Mouse (Mus musculus) lung, postnatal 0 days (tissue): Measurements from ENCODE around the gene Fam196b. TPM values are rescaled to one million over a fixed set of nuclear protein-coding genes. Genes with fewer than 3 reads are reported as not detected.

Source experiments
- ATAC-seq: fragments of 200-750 bp; cut with Nextera tagmentation; 2 replicates; pipeline ENCODE4 v1.8.0; 2017; ENCODE audit warnings: moderate library complexity
- DNase-seq: peaks from one replicate; pipeline ENCODE4 v3.0.0-alpha.2; 2016; ENCODE audit warnings: low spot score
- H3K27ac ChIP-seq: fragments of 300-500 bp; sonication (generic); 2 replicates; pipeline ENCODE4 v1.5.1; 2014; ENCODE audit warnings: antibody characterized with exemption, mild to moderate bottlenecking, low read length, mixed read lengths
- H3K27me3 ChIP-seq: fragments of 300-500 bp; sonication (generic); replicated peaks from 2 replicates; pipeline ENCODE4 v1.6.1; 2014; ENCODE audit warnings: low read length, mixed read lengths; ENCODE audit not compliant: insufficient read depth
- H3K36me3 ChIP-seq: fragments of 300-500 bp; sonication (generic); 2 replicates; pipeline ENCODE4 v1.6.1; 2014; ENCODE audit warnings: low read length, mixed read lengths; ENCODE audit not compliant: insufficient read depth
- H3K4me1 ChIP-seq: fragments of 300-500 bp; sonication (generic); 2 replicates; pipeline ENCODE4 v1.6.1; 2014; ENCODE audit warnings: antibody characterized with exemption, low read depth, low read length, mixed read lengths; ENCODE audit not compliant: insufficient read depth
- H3K4me2 ChIP-seq: fragments of 300-500 bp; sonication (generic); replicated peaks from 2 replicates; pipeline ENCODE4 v1.6.1; 2014; ENCODE audit warnings: low read depth, mild to moderate bottlenecking, low read length, moderate library complexity, mixed read lengths
- H3K4me3 ChIP-seq: fragments of 300-500 bp; sonication (generic); 2 replicates; pipeline ENCODE4 v1.5.1; 2014; ENCODE audit warnings: low read depth, low read length
- H3K9ac ChIP-seq: fragments of 300-500 bp; sonication (generic); replicated peaks from 2 replicates; pipeline ENCODE4 v1.6.1; 2014; ENCODE audit warnings: low read depth, mild to moderate bottlenecking
- H3K9me3 ChIP-seq: fragments of 300-500 bp; sonication (generic); 2 replicates; pipeline ENCODE4 v1.6.1; 2016; ENCODE audit warnings: low read length, mixed read lengths
- CTCF ChIP-seq: IDR thresholded peaks from 2 replicates; pipeline ENCODE4 v1.5.1; 2016; ENCODE audit warnings: antibody characterized with exemption, mild to moderate bottlenecking
- EP300 ChIP-seq: IDR thresholded peaks from 2 replicates; pipeline ENCODE4 v1.6.1; 2016; ENCODE audit warnings: antibody characterized with exemption, mild to moderate bottlenecking, control low read depth
- WGBS: fragments of 180-500 bp; shearing (Covaris S2); extraction: QIAGEN DNeasy Blood & Tissue Kit; methylation state at CpG from one replicate; pipeline ENCODE4 v1.1.7; 2014; 5-methylcytosine and 5-hydroxymethylcytosine counted together
- polyA plus RNA-seq: library from polyadenylated mRNA; unstranded; fragments of >200 nt; fragmentation: Nextera tagmentation; extraction: Ambion mirVana; gene quantifications from 2 replicates; pipeline ENCODE4 v1.2.1, GENCODE M21; 2015

The Fam196b gene
- polyA plus RNA-seq, 1 experiment from 2014 or later = 0.08 TPM

DNA sequence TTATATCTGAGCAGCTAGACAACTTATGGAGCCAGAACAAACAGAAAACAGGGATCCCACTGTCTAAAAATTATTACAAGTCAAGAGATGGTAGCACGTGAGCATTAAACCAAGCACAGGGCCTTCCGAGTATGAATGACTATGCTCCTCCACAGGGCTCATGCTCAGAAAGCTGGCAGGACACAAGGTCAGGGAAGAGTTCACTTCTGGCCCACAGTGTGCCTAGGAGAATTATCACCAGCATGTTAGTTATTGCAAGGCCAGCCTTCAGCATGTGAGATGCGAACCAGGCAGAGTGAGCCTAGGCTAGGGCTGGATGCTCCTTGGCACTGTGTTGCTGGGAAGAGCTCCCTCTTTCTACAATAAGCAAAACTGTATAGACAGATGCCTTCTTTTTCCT, 5.9 kb upstream of the Fam196b start:
- TF ChIP-seq CTCF = no peak
- no peak for TF ChIP-seq EP300
- no peak for ATAC-seq
- 91% methylated on average over 3 of the region's 3 CpGs for WGBS
- H3K27me3 ChIP-seq = no peaks in the 10 kb centered on the region
- no peak overlapping the region for H3K4me3 ChIP-seq
- H3K4me2 ChIP-seq = no peak overlapping the region
- no peaks in the 10 kb centered on the region for H3K4me1 ChIP-seq
- no peak for DNase-seq
- no peak overlapping the region for H3K9ac ChIP-seq
- no peaks in the 10 kb centered on the region for H3K36me3 ChIP-seq
- no peaks in the 10 kb centered on the region for H3K9me3 ChIP-seq
- no peak overlapping the region for H3K27ac ChIP-seq

DNA sequence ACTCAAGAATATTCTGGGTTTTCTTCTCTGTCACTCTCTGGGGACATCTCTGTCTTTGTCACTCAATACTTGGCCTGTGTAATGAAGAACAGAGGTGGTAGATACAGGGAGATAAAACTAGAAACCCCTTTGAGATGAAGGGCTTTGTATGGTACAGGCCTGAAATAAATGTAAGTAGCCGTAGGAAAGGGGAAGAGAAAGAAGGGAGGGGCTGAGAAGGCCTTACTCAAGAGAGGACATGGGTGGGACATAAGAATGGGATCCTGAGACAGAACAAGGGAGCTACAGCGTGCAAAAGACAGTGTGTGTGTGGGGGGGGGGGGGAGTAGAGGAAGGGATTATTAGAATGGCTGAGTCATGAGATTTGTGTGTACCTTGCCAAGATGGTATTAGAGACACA, 5.3 kb upstream of the Fam196b start:
- no peak overlapping the region for H3K9ac ChIP-seq
- ATAC-seq (no peak), DNase-seq (no peak)
- TF ChIP-seq EP300 (no peak), CTCF (no peak)
- no peaks in the 10 kb centered on the region for H3K36me3 ChIP-seq
- no peak overlapping the region for H3K4me3 ChIP-seq
- H3K4me1 ChIP-seq = no peaks in the 10 kb centered on the region
- 44% methylated on average over 2 of the region's 2 CpGs for WGBS
- H3K9me3 ChIP-seq = no peaks in the 10 kb centered on the region
- H3K27ac ChIP-seq = no peak overlapping the region
- no peak overlapping the region for H3K4me2 ChIP-seq
- no peaks in the 10 kb centered on the region for H3K27me3 ChIP-seq

DNA sequence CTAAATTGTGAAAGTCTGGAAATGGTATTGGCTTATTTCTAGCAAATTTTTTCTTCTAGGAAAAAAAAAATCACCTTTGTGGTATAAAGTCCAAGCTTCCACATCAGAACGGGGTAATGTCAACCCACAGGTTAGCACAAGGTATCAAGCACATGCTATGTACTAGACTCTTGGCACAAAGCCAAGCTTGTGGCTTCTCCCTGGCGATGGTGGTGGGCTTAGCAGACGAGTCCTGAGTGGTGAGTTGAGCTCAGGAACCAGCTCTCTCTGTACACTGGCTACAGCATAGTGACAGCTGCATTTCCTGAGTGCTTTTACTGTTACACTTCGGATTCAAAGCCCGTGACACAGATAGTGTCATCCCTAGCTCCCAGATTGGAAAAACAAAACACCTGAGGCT, 2.9 kb upstream of the Fam196b start:
- Histone ChIP-seq H3K36me3 (no peaks in the 10 kb centered on the region), H3K9ac (no peak overlapping the region), H3K9me3 (no peaks in the 10 kb centered on the region), H3K4me2 (no peak overlapping the region), H3K4me3 (no peak overlapping the region), H3K27ac (no peak overlapping the region), H3K27me3 (no peaks in the 10 kb centered on the region), H3K4me1 (no peaks in the 10 kb centered on the region)
- ATAC-seq (no peak), DNase-seq (no peak)
- TF ChIP-seq CTCF (no peak), EP300 (no peak)
- 34% methylated on average over 5 of the region's 5 CpGs for WGBS

DNA sequence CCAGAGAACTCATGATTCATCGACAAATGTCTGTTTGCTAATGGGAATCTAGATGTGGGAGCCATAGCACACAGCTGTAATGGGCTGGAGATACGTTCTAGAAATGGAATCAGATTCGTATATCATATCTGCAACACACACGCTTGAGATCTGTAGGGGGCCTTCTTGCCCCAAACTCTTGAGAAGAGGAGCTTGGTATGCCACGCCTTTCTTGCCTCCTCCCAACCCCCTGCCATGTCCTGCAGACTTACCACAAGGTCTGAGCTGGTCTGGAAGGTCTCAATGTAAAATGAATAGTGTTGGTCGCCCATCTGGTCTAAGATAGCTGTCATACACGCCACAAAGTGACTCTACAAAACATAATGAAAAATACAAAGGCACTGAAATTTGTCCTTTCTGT, 2.4 kb upstream of the Fam196b start:
- ATAC-seq (no peak), DNase-seq (no peak)
- no peak for TF ChIP-seq EP300
- TF ChIP-seq CTCF = no peak
- H3K4me2 ChIP-seq = no peak overlapping the region
- no peaks in the 10 kb centered on the region for H3K4me1 ChIP-seq
- no peak overlapping the region for H3K27ac ChIP-seq
- no peak overlapping the region for H3K9ac ChIP-seq
- 63% methylated on average over 7 of the region's 7 CpGs for WGBS
- H3K9me3 ChIP-seq = no peaks in the 10 kb centered on the region
- no peaks in the 10 kb centered on the region for H3K36me3 ChIP-seq
- no peak overlapping the region for H3K4me3 ChIP-seq
- no peaks in the 10 kb centered on the region for H3K27me3 ChIP-seq

DNA sequence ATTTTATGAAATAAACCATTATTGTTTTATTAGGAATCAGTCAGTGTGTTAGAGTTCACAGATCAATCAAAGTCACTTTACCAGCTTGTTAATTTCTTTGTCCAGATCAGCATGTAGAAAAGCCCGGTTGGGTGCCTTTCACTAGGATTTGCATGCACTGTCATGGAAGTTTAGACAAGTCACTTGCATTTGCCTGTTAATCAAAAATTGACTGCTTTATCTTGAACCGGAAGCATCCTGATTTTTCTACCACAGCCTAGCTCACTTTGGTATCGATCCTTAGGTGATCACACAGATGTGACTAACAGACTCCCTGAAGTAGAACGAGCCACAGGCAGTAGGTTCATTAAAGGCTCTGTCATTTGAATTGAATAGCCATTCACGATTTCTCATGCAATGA, 761 bp downstream of the Fam196b start:
- 43% methylated on average over 5 of the region's 5 CpGs for WGBS
- H3K4me2 ChIP-seq = no peak overlapping the region
- DNase-seq = no peak
- TF ChIP-seq EP300 (no peak), CTCF (no peak)
- no peak overlapping the region for H3K9ac ChIP-seq
- no peaks in the 10 kb centered on the region for H3K4me1 ChIP-seq
- H3K27me3 ChIP-seq = no peaks in the 10 kb centered on the region
- no peaks in the 10 kb centered on the region for H3K9me3 ChIP-seq
- no peak overlapping the region for H3K4me3 ChIP-seq
- no peaks in the 10 kb centered on the region for H3K36me3 ChIP-seq
- H3K27ac ChIP-seq = no peak overlapping the region
- no peak for ATAC-seq

DNA sequence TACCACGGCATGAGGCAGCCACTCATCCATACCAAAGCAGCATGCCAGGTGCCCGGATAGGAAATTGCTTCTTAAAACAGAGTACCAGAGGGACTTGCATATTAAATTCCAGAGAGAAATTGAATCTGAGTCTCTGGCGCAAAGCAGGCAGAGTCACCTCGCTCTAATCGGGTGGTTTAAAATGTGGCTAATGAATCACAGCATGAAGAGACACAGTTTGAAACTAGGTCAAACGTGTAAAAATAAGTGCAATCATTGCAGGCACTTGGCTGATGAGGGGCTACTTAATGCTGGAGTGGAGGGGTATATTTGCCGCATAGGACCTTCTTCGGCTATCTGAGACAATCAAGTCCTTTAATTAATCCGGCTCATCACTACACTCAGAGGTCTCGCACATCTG, 1.6 kb downstream of the Fam196b start:
- DNase-seq (no peak), ATAC-seq (no peak)
- H3K27ac ChIP-seq = no peak overlapping the region
- 81% methylated on average over 10 of the region's 10 CpGs for WGBS
- no peak for TF ChIP-seq CTCF
- no peak for TF ChIP-seq EP300
- no peaks in the 10 kb centered on the region for H3K36me3 ChIP-seq
- H3K4me1 ChIP-seq = no peaks in the 10 kb centered on the region
- no peak overlapping the region for H3K4me3 ChIP-seq
- H3K9me3 ChIP-seq = no peaks in the 10 kb centered on the region
- H3K9ac ChIP-seq = no peak overlapping the region
- H3K27me3 ChIP-seq = no peaks in the 10 kb centered on the region
- no peak overlapping the region for H3K4me2 ChIP-seq

DNA sequence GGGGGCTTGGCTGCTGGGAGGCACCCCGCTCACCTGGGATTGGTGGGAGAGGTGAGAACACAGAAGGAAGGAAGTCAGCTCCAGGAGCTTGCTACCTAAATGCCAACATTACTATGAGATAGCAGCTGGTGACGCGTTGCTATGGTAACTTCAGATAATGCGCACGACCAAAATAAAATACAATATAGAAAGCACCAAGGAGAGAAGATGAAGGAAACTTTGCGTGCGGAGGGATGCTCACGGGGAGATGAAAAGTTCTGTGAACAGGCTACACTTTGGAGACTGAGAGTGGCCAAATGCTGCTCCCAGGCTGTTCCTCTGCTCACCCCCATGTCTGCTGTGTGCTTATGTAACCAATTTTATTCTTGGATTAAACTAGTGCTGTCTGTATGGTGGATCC, 2.4 kb downstream of the Fam196b start:
- Histone ChIP-seq H3K9me3 (no peaks in the 10 kb centered on the region), H3K4me2 (no peak overlapping the region), H3K36me3 (no peaks in the 10 kb centered on the region), H3K4me3 (no peak overlapping the region), H3K27me3 (no peaks in the 10 kb centered on the region), H3K4me1 (no peaks in the 10 kb centered on the region), H3K27ac (no peak overlapping the region), H3K9ac (no peak overlapping the region)
- no peak for TF ChIP-seq EP300
- TF ChIP-seq CTCF = no peak
- ATAC-seq (no peak), DNase-seq (no peak)
- WGBS = 76% methylated on average over 8 of the region's 8 CpGs
